Mouse (Mus musculus) hindbrain, embryonic 11.5 days (tissue): ENCODE measurements at regions not wholly inside any gene's neighbourhood (a gene's known extent, or its start where the extent isn't known, plus 50 kb on each side); places are given as distances from the start of the nearest gene placed in this dataset.

Experiments used
- ATAC-seq: fragments of 200-750 bp; cut with Nextera tagmentation; 2 replicates; pipeline ENCODE4 v1.8.0; 2017; ENCODE audit warnings: mild to moderate bottlenecking, moderate TSS enrichment, moderate library complexity; ENCODE audit not compliant: low FRiP score
- DNase-seq: peaks from one replicate; pipeline ENCODE4 v3.0.0-alpha.2; 2015; ENCODE audit warnings: low spot score
- H3K27ac ChIP-seq: fragments of 300-500 bp; sonication (generic); 2 replicates; pipeline ENCODE4 v1.5.1; 2014; ENCODE audit warnings: mild to moderate bottlenecking, low read depth, low read length
- H3K27me3 ChIP-seq: fragments of 300-500 bp; sonication (generic); 2 replicates; pipeline ENCODE4 v1.6.1; 2014; ENCODE audit warnings: mild to moderate bottlenecking, low read length, moderate library complexity, mixed read lengths; ENCODE audit not compliant: control insufficient read depth, insufficient read depth
- H3K36me3 ChIP-seq: fragments of 300-500 bp; sonication (generic); 2 replicates; pipeline ENCODE4 v1.6.1; 2014; ENCODE audit warnings: mild to moderate bottlenecking, low read length, moderate library complexity, mixed read lengths; ENCODE audit not compliant: control insufficient read depth, insufficient read depth
- H3K4me1 ChIP-seq: fragments of 300-500 bp; sonication (generic); replicated peaks from 2 replicates; pipeline ENCODE4 v1.6.1; 2014; ENCODE audit warnings: low read length, mixed read lengths; ENCODE audit not compliant: control insufficient read depth, insufficient read depth
- H3K4me2 ChIP-seq: fragments of 300-500 bp; sonication (generic); replicated peaks from 2 replicates; pipeline ENCODE4 v1.6.1; 2014; ENCODE audit warnings: mild to moderate bottlenecking, low read depth, low read length
- H3K4me3 ChIP-seq: fragments of 300-500 bp; sonication (generic); 2 replicates; pipeline ENCODE4 v1.5.1; 2014; ENCODE audit warnings: low read depth, low read length
- H3K9ac ChIP-seq: fragments of 300-500 bp; sonication (generic); 2 replicates; pipeline ENCODE4 v1.6.1; 2014; ENCODE audit warnings: low read depth, low read length
- H3K9me3 ChIP-seq: fragments of 300-500 bp; sonication (generic); 2 replicates; pipeline ENCODE4 v1.6.1; 2016; ENCODE audit warnings: low read length; ENCODE audit not compliant: control insufficient read depth
- WGBS: fragments of 180-500 bp; shearing (Covaris S2); extraction: QIAGEN DNeasy Blood & Tissue Kit; methylation state at CpG from one replicate; pipeline ENCODE4 v1.1.7; 2014; 5-methylcytosine and 5-hydroxymethylcytosine counted together

- DNase-seq: no peak
- Histone ChIP-seq H3K9me3 (no peaks in the 10 kb centered on the region), H3K4me1 (peaks cover 8% of the 10 kb centered on the region), H3K27me3 (0 out of 2 replicates have a peak, but pooled peaks cover 2% of the 10 kb centered on the region), H3K9ac (no peak overlapping the region), H3K4me3 (no peak overlapping the region), H3K4me2 (no peak overlapping the region), H3K36me3 (no peaks in the 10 kb centered on the region), H3K27ac (no peak overlapping the region)
- 95% methylated on average over 2 of the region's 2 CpGs for WGBS
- no peak for ATAC-seq
Observed at GRCm38 (mm10) chr9:61159159-61159558, 213.0 kb upstream of the Tle3 start.

- Histone ChIP-seq H3K4me1 (peaks cover 6% of the 10 kb centered on the region), H3K4me3 (no peak overlapping the region)
- WGBS: 86% methylated on average over 10 of the region's 10 CpGs
Observed at GRCm38 (mm10) chr9:61159616-61160015, 212.6 kb upstream of the Tle3 start.

GRCm38 (mm10) chr9:61162884-61163283, 209.3 kb upstream of the Tle3 start:
- ATAC-seq: no peak
- H3K4me1 ChIP-seq: no peaks in the 10 kb centered on the region; the same call in 1 of the 2 replicates
- H3K27me3 ChIP-seq: no peaks in the 10 kb centered on the region
- no peak overlapping the region for H3K4me2 ChIP-seq
- H3K4me3 ChIP-seq: no peak overlapping the region
- H3K9me3 ChIP-seq: no peaks in the 10 kb centered on the region
- no peak overlapping the region for H3K9ac ChIP-seq
- 92% methylated on average over 10 of the region's 10 CpGs for WGBS
- no peaks in the 10 kb centered on the region for H3K36me3 ChIP-seq
- H3K27ac ChIP-seq: no peak overlapping the region
- no peak for DNase-seq

More at GRCm38 (mm10) chr9:61159616-61160015, 212.6 kb upstream of the Tle3 start:
- 0 out of 2 replicates have a peak, but pooled peaks cover 2% of the 10 kb centered on the region for H3K27me3 ChIP-seq
- DNase-seq: no peak
- H3K9ac ChIP-seq: no peak overlapping the region
- no peaks in the 10 kb centered on the region for H3K36me3 ChIP-seq
- no peak for ATAC-seq
- no peak overlapping the region for H3K27ac ChIP-seq
- H3K4me2 ChIP-seq: no peak overlapping the region
- H3K9me3 ChIP-seq: no peaks in the 10 kb centered on the region

GRCm38 (mm10) chr9:61163671-61164288, 208.4 kb upstream of the Tle3 start:
- no peak overlapping the region for H3K4me3 ChIP-seq
- no peak overlapping the region for H3K4me2 ChIP-seq
- DNase-seq (no peak), ATAC-seq (no peak)
- no peaks in the 10 kb centered on the region; the same call in 1 of the 2 replicates for H3K4me1 ChIP-seq
- H3K27ac ChIP-seq: no peak overlapping the region
- no peaks in the 10 kb centered on the region for H3K36me3 ChIP-seq
- 59% methylated on average over 19 of the region's 19 CpGs for WGBS
- no peaks in the 10 kb centered on the region for H3K9me3 ChIP-seq
- no peak overlapping the region for H3K9ac ChIP-seq
- H3K27me3 ChIP-seq: no peaks in the 10 kb centered on the region

GRCm38 (mm10) chr9:61164501-61165251, 207.5 kb upstream of the Tle3 start:
- Histone ChIP-seq H3K9ac (no peak overlapping the region), H3K27me3 (no peaks in the 10 kb centered on the region), H3K9me3 (no peaks in the 10 kb centered on the region), H3K27ac (no peak overlapping the region), H3K36me3 (no peaks in the 10 kb centered on the region), H3K4me1 (no peaks in the 10 kb centered on the region; the same call in 1 of the 2 replicates), H3K4me3 (no peak overlapping the region), H3K4me2 (no peak overlapping the region)
- WGBS: 70% methylated on average over 11 of the region's 11 CpGs
- DNase-seq (no peak), ATAC-seq (no peak)

- no peak for DNase-seq
- ATAC-seq: no peak
- no peaks in the 10 kb centered on the region for H3K36me3 ChIP-seq
- H3K4me3 ChIP-seq: no peak overlapping the region
- H3K27me3 ChIP-seq: no peaks in the 10 kb centered on the region
- H3K4me2 ChIP-seq: no peak overlapping the region
- H3K9ac ChIP-seq: no peak overlapping the region
- H3K4me1 ChIP-seq: no peaks in the 10 kb centered on the region; the same call in 1 of the 2 replicates
- H3K27ac ChIP-seq: no peak overlapping the region
- 79% methylated on average over 2 of the region's 2 CpGs for WGBS
- no peaks in the 10 kb centered on the region for H3K9me3 ChIP-seq
Observed at GRCm38 (mm10) chr9:61166115-61166514, 206.1 kb upstream of the Tle3 start.

GRCm38 (mm10) chr9:61167097-61167842, 204.9 kb upstream of the Tle3 start:
- H3K9me3 ChIP-seq: no peaks in the 10 kb centered on the region
- H3K4me2 ChIP-seq: no peak overlapping the region
- WGBS: 81% methylated on average over 11 of the region's 11 CpGs
- no peak overlapping the region for H3K27ac ChIP-seq
- no peak overlapping the region for H3K4me3 ChIP-seq
- no peak overlapping the region for H3K9ac ChIP-seq
- ATAC-seq (no peak), DNase-seq (no peak)
- no peaks in the 10 kb centered on the region for H3K27me3 ChIP-seq
- no peaks in the 10 kb centered on the region for H3K36me3 ChIP-seq
- H3K4me1 ChIP-seq: no peaks in the 10 kb centered on the region; the same call in 1 of the 2 replicates

GRCm38 (mm10) chr9:61168931-61169330, 203.2 kb upstream of the Tle3 start:
- DNase-seq: no peak
- no peak overlapping the region for H3K4me3 ChIP-seq
- no peaks in the 10 kb centered on the region for H3K27me3 ChIP-seq
- WGBS: 88% methylated on average over 7 of the region's 7 CpGs
- no peaks in the 10 kb centered on the region for H3K36me3 ChIP-seq
- H3K27ac ChIP-seq: no peak overlapping the region
- no peaks in the 10 kb centered on the region; the same call in 1 of the 2 replicates for H3K4me1 ChIP-seq
- no peak overlapping the region for H3K9ac ChIP-seq
- no peak overlapping the region for H3K4me2 ChIP-seq
- no peak for ATAC-seq
- H3K9me3 ChIP-seq: no peaks in the 10 kb centered on the region
